Mouse (Mus musculus): ENCODE data around the gene Plekhm1. TPM values are rescaled to one million over a fixed set of nuclear protein-coding genes. Genes with fewer than 3 reads are reported as not detected.
"Not testable (repeated sequence)": the region's sequence is repeated elsewhere in the genome, so short reads cannot be mapped to it uniquely, and the experiment has no call there.

The Plekhm1 gene
- polyA plus RNA-seq, 1 experiment from 2014 or later, result 8.2 TPM

DNA sequence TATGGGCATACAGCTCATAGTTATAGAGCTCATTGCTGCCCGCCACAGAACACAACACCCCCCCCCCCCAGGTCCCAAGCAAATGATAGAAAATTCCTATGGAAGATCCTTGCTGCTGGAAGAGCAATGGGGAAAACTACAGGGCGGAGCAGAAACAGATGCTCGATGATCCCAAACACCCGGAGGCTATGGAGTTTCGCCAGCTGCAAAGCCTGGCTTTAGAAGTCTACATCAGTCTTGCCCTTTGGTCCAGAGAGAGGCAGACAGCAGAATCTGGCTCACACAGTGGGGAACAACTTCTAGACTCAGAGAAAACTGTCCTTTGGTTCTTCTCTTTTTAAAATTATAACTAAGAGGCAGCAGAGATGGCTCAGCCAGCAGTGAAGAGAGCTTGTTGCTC, 76.9 kb downstream of the Plekhm1 start:
- Histone ChIP-seq H3K36me3 (no peaks in the 10 kb centered on the region), H3K4me1 (peaks cover 38% of the 10 kb centered on the region), H3K9ac (no peak overlapping the region), H3K4me3 (replicated peaks) (no peak overlapping the region), H3K27me3 (peaks cover 31% of the 10 kb centered on the region), H3K4me2 (no peak overlapping the region), H3K27ac (no peak overlapping the region), H3K9me3 (replicated peaks) (no peaks in the 10 kb centered on the region)
- 66% methylated on average over 5 of the region's 5 CpGs for WGBS
- no peak for ATAC-seq (replicated peaks; ENCODE audit: low FRiP score)

- no peak overlapping the region for H3K4me3 ChIP-seq (replicated peaks)
- no peaks in the 10 kb centered on the region for H3K9me3 ChIP-seq (replicated peaks)
- no peak overlapping the region for H3K9ac ChIP-seq
- no peaks in the 10 kb centered on the region for H3K36me3 ChIP-seq
- H3K27me3 ChIP-seq, result peaks cover 31% of the 10 kb centered on the region
- ATAC-seq (replicated peaks; ENCODE audit: low FRiP score), result no peak
- peaks cover 32% of the 10 kb centered on the region for H3K4me1 ChIP-seq
- H3K27ac ChIP-seq, result no peak overlapping the region
- H3K4me2 ChIP-seq, result no peak overlapping the region
- WGBS, result 79% methylated on average over 9 of the region's 9 CpGs
These were observed 77.6 kb downstream of the Plekhm1 start for GRCm38 (mm10) chr11:103334925-103335324.

GRCm38 (mm10) chr11:103333719-103334398, 78.6 kb downstream of the Plekhm1 start:
- H3K9ac ChIP-seq, result no peak overlapping the region
- peak overlapping the region; percentile 25 for H3K4me3 ChIP-seq (replicated peaks)
- H3K27me3 ChIP-seq, result peaks cover 31% of the 10 kb centered on the region
- 0 out of 2 replicates have a peak, but pooled peaks have one; percentile 23 for ATAC-seq (replicated peaks; ENCODE audit: low FRiP score)
- H3K4me1 ChIP-seq, result peaks cover 21% of the 10 kb centered on the region
- peak overlapping the region; percentile 54 for H3K4me2 ChIP-seq
- 15% methylated on average over 40 of the region's 40 CpGs for WGBS
- H3K27ac ChIP-seq, result no peak overlapping the region
- no peaks in the 10 kb centered on the region for H3K9me3 ChIP-seq (replicated peaks)
- no peaks in the 10 kb centered on the region for H3K36me3 ChIP-seq

GRCm38 (mm10) chr11:103332890-103333651, 79.4 kb downstream of the Plekhm1 start:
- Histone ChIP-seq H3K36me3 (no peaks in the 10 kb centered on the region), H3K4me2 (peak overlapping the region; percentile 54), H3K4me3 (replicated peaks) (peak overlapping the region; percentile 25), H3K27ac (no peak overlapping the region), H3K27me3 (peaks cover 31% of the 10 kb centered on the region), H3K9me3 (replicated peaks) (no peaks in the 10 kb centered on the region), H3K4me1 (peaks cover 20% of the 10 kb centered on the region), H3K9ac (no peak overlapping the region)
- 43% methylated on average over 34 of the region's 34 CpGs for WGBS
- ATAC-seq (replicated peaks; ENCODE audit: low FRiP score), result peak; percentile 5; the same call in 1 of the 2 replicates

DNA sequence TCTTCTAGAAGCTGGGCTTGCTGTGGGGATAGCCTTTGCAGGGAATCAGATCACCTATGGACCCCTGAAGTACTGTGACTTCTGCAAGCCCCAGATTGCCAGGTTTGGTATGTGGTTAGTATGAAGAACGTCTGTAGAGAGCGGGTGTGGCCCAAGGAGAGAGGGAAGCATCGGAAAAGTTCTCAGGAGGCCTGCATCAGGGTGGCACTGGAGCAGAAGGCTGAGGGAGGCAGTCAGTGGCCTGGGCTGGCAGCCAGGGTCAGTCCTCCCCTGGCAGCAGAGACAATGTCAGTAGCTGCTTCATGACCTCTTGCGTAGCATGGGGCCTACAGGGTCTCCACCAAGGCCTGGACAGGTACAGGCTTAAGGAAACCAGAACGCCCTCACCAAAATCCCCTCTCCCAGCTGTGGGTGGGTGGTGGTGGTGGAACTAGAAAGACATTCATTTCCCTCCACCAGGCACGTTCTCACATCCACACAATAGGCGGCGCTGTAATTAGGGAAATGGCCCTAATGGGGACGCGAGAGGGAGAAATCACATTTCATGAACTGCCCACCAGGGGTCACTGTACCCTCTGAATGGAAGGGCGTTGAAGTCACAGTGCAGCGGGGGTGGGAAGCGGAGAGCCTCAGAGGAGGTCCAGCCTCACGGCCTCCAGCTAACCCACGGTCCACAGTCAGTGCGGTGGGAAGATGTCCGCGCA, 80.1 kb downstream of the Plekhm1 start:
- H3K27ac ChIP-seq, result no peak overlapping the region
- WGBS, result 32% methylated on average over 18 of the region's 18 CpGs
- H3K27me3 ChIP-seq, result peaks cover 31% of the 10 kb centered on the region
- H3K4me1 ChIP-seq, result peaks cover 20% of the 10 kb centered on the region
- ATAC-seq (replicated peaks; ENCODE audit: low FRiP score), result peak; percentile 63
- H3K9ac ChIP-seq, result no peak overlapping the region
- no peaks in the 10 kb centered on the region for H3K36me3 ChIP-seq
- H3K4me3 ChIP-seq (replicated peaks), result peak overlapping the region; percentile 25
- H3K9me3 ChIP-seq (replicated peaks), result no peaks in the 10 kb centered on the region
- peak overlapping the region; percentile 54 for H3K4me2 ChIP-seq

- H3K27ac ChIP-seq, result no peak overlapping the region
- H3K4me3 ChIP-seq (replicated peaks), result no peak overlapping the region
- peaks cover 20% of the 10 kb centered on the region for H3K4me1 ChIP-seq
- no peak overlapping the region for H3K4me2 ChIP-seq
- WGBS, result 88% methylated on average over 10 of the region's 10 CpGs
- H3K27me3 ChIP-seq, result peaks cover 31% of the 10 kb centered on the region
- H3K36me3 ChIP-seq, result no peaks in the 10 kb centered on the region
- no peak overlapping the region for H3K9ac ChIP-seq
- no peaks in the 10 kb centered on the region for H3K9me3 ChIP-seq (replicated peaks)
- no peak for ATAC-seq (replicated peaks; ENCODE audit: low FRiP score)
These were observed 80.8 kb downstream of the Plekhm1 start for GRCm38 (mm10) chr11:103331502-103332185.

GRCm38 (mm10) chr11:103330651-103331319, 81.7 kb downstream of the Plekhm1 start:
- no peak for ATAC-seq (replicated peaks; ENCODE audit: low FRiP score)

DNA sequence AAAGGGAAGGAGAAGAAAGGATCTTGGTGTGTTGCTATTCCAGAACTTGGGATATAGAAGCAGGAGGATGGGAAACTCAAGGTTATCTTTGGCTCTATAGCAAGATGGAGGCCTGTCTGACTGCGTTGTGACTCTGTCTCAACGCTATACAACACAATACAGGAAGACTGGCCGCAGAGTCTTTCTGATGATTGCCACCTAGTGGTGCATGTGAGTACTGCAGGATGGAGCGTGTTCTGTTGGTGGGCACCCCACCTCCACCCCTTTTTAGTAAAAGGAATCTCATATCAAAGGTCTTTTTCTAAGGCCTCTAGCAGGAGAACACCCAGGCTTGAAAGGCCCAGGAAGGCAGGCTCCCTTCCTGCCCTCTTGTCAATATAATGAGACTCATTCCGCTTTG, 85.5 kb downstream of the Plekhm1 start:
- ATAC-seq (replicated peaks; ENCODE audit: low FRiP score), result no peak
- peaks cover 9% of the 10 kb centered on the region; the same call in 1 of the 2 replicates for H3K27me3 ChIP-seq
- H3K4me2 ChIP-seq, result no peak overlapping the region
- WGBS, result 19% methylated on average over 5 of the region's 5 CpGs
- no peak overlapping the region for H3K27ac ChIP-seq
- H3K9ac ChIP-seq, result no peak overlapping the region
- no peaks in the 10 kb centered on the region for H3K36me3 ChIP-seq
- peaks cover 6% of the 10 kb centered on the region for H3K4me1 ChIP-seq
- no peak overlapping the region for H3K4me3 ChIP-seq (replicated peaks)
- no peaks in the 10 kb centered on the region for H3K9me3 ChIP-seq (replicated peaks)

More at GRCm38 (mm10) chr11:103330651-103331319, 81.7 kb downstream of the Plekhm1 start:
- no peaks in the 10 kb centered on the region for H3K36me3 ChIP-seq
- peaks cover 20% of the 10 kb centered on the region for H3K4me1 ChIP-seq
- no peak overlapping the region for H3K4me3 ChIP-seq (replicated peaks)
- peaks cover 31% of the 10 kb centered on the region for H3K27me3 ChIP-seq
- WGBS, result 68% methylated on average over 7 of the region's 7 CpGs
- no peaks in the 10 kb centered on the region for H3K9me3 ChIP-seq (replicated peaks)
- H3K9ac ChIP-seq, result no peak overlapping the region
- no peak overlapping the region for H3K27ac ChIP-seq
- no peak overlapping the region for H3K4me2 ChIP-seq

GRCm38 (mm10) chr11:103325172-103325571, 87.3 kb downstream of the Plekhm1 start:
- ATAC-seq (replicated peaks; ENCODE audit: low FRiP score), result peak; percentile 70
- Histone ChIP-seq H3K9me3 (replicated peaks) (no peaks in the 10 kb centered on the region), H3K4me1 (peaks cover 6% of the 10 kb centered on the region), H3K4me3 (replicated peaks) (no peak overlapping the region), H3K4me2 (peak overlapping the region; percentile 22; the same call in 1 of the 2 replicates), H3K36me3 (no peaks in the 10 kb centered on the region), H3K27me3 (0 out of 2 replicates have a peak, but pooled peaks cover 8% of the 10 kb centered on the region), H3K9ac (no peak overlapping the region), H3K27ac (no peak overlapping the region)
- WGBS, result 10% methylated on average over 8 of the region's 8 CpGs

DNA sequence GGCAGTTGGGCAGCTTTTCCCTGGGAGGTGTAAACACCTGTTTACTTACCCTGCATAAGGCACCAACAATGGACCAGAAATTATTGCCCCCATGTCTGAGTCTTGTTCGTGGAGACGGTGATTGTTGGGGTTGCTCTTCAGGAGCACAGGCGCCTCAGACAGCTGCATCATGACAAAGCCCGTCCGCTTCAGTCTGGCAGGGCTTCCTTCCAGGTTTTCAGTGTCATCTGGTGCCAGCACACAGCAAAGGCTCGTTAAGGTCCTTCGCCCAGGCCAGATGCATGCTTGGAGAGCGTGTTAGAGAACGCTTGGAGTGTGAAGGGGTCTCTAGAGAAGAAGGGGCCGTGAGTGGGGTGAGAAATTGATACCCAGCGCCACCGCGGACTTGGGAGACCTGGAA, 87.8 kb downstream of the Plekhm1 start:
- peak overlapping the region; percentile 22; the same call in 1 of the 2 replicates for H3K4me2 ChIP-seq
- 0 out of 2 replicates have a peak, but pooled peaks cover 8% of the 10 kb centered on the region for H3K27me3 ChIP-seq
- no peaks in the 10 kb centered on the region for H3K36me3 ChIP-seq
- no peak overlapping the region for H3K9ac ChIP-seq
- H3K4me1 ChIP-seq, result peaks cover 6% of the 10 kb centered on the region
- no peaks in the 10 kb centered on the region for H3K9me3 ChIP-seq (replicated peaks)
- H3K4me3 ChIP-seq (replicated peaks), result no peak overlapping the region
- no peak overlapping the region for H3K27ac ChIP-seq
- ATAC-seq (replicated peaks; ENCODE audit: low FRiP score), result no peak
- 52% methylated on average over 13 of the region's 13 CpGs for WGBS

DNA sequence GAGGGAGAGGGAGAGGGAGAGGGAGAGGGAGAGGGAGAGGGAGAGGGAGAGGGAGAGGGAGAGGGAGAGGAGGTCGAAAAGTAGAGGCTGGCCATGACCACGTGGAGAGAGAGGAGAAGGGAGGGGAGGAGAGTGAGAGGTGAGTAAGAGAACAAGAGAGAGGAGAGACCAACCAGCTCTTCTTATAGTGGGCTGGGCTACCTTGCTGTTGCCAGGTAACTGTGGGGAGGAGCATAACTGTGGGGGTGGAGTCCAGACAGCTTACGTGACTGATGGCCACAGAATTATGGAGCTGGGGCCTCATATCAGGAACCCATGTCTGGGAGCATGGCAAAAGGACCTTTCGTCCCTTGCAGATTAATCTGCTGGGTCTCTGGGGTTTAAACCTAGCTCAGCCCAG, 89.7 kb downstream of the Plekhm1 start:
- not testable (repeated sequence) for H3K4me3 ChIP-seq (replicated peaks); H3K9me3 ChIP-seq (replicated peaks); H3K36me3 ChIP-seq; H3K27me3 ChIP-seq; ATAC-seq (replicated peaks; ENCODE audit: low FRiP score); H3K27ac ChIP-seq; H3K4me2 ChIP-seq; H3K9ac ChIP-seq; H3K4me1 ChIP-seq
- WGBS, result 30% methylated on average over 4 of the region's 4 CpGs
